Mouse (Mus musculus) limb, embryonic 15.5 days (tissue): ENCODE data around the gene 4933405O20Rik. TPM values are rescaled to one million over a fixed set of nuclear protein-coding genes. Genes with fewer than 3 reads are reported as not detected.

Source experiments
- ATAC-seq: fragments of 200-750 bp; cut with Nextera tagmentation; 2 replicates; pipeline ENCODE4 v1.8.0; 2017; ENCODE audit warnings: low read depth, moderate TSS enrichment; ENCODE audit not compliant: insufficient number of reproducible peaks, low FRiP score, low TSS enrichment
- H3K27ac ChIP-seq: fragments of 300-500 bp; sonication (generic); 2 replicates; pipeline ENCODE4 v1.5.1; 2015; ENCODE audit warnings: moderate library complexity, mild to moderate bottlenecking, inconsistent platforms
- H3K27me3 ChIP-seq: fragments of 300-500 bp; sonication (generic); 2 replicates; pipeline ENCODE4 v1.6.1; 2015; ENCODE audit warnings: inconsistent platforms
- H3K36me3 ChIP-seq: fragments of 300-500 bp; sonication (generic); 2 replicates; pipeline ENCODE4 v1.6.1; 2015; ENCODE audit warnings: inconsistent platforms
- H3K4me1 ChIP-seq: fragments of 300-500 bp; sonication (generic); 2 replicates; pipeline ENCODE4 v1.6.1; 2015; ENCODE audit warnings: inconsistent platforms
- H3K4me2 ChIP-seq: fragments of 300-500 bp; sonication (generic); 2 replicates; pipeline ENCODE4 v1.6.1; 2015; ENCODE audit warnings: mild to moderate bottlenecking, inconsistent platforms
- H3K4me3 ChIP-seq: fragments of 300-500 bp; sonication (generic); 2 replicates; pipeline ENCODE4 v1.5.1; 2015; ENCODE audit warnings: mild to moderate bottlenecking, inconsistent platforms
- H3K9ac ChIP-seq: fragments of 300-500 bp; sonication (generic); 2 replicates; pipeline ENCODE4 v1.6.1; 2015; ENCODE audit warnings: inconsistent platforms
- H3K9me3 ChIP-seq: fragments of 300-500 bp; sonication (generic); 2 replicates; pipeline ENCODE4 v1.6.1; 2016; ENCODE audit warnings: inconsistent platforms
- WGBS: fragments of 180-500 bp; shearing (Covaris S2); methylation state at CpG from one replicate; pipeline ENCODE4 v1.1.7; 2015; 5-methylcytosine and 5-hydroxymethylcytosine counted together
- polyA plus RNA-seq: library from polyadenylated mRNA; unstranded; fragments of >200 nt; fragmentation: Nextera tagmentation; extraction: Ambion mirVana; gene quantifications from 2 replicates; pipeline ENCODE4 v1.2.1, GENCODE M21; 2015

Gene 4933405O20Rik
- polyA plus RNA-seq = not detected in 2 replicates

GRCm38 (mm10) chr7:50598890-50599289 is at the start of gene 4933405O20Rik:
TSS of gene 4933405O20Rik (plus strand) at chr7:50599190.
- H3K27me3 ChIP-seq = no peaks in the 10 kb centered on the region
- H3K9ac ChIP-seq = no peak within 1 kb of the TSS
- no peaks in the 10 kb centered on the region for H3K36me3 ChIP-seq
- no peak within 1 kb of the TSS for H3K4me3 ChIP-seq
- 71% methylated on average over 3 of the region's 3 CpGs for WGBS
- H3K4me2 ChIP-seq = no peak within 1 kb of the TSS
- ATAC-seq = no peak
- H3K27ac ChIP-seq = no peak within 1 kb of the TSS
- H3K9me3 ChIP-seq = no peaks in the 10 kb centered on the region
- H3K4me1 ChIP-seq = no peaks in the 10 kb centered on the region

- no peaks in the 10 kb centered on the region for H3K9me3 ChIP-seq
- no peaks in the 10 kb centered on the region for H3K27me3 ChIP-seq
- no peaks in the 10 kb centered on the region for H3K4me1 ChIP-seq
- no peak overlapping the region for H3K27ac ChIP-seq
- no peak overlapping the region for H3K9ac ChIP-seq
- no peak overlapping the region for H3K4me3 ChIP-seq
- ATAC-seq = no peak
- no peak overlapping the region for H3K4me2 ChIP-seq
- H3K36me3 ChIP-seq = no peaks in the 10 kb centered on the region
- WGBS = 60% methylated on average over 3 of the region's 3 CpGs
These were observed 49.4 kb upstream of the 4933405O20Rik start for GRCm38 (mm10) chr7:50549572-50549971.

GRCm38 (mm10) chr7:50551426-50551825 is 47.6 kb upstream of the 4933405O20Rik start:
- H3K9ac ChIP-seq = no peak overlapping the region
- 67% methylated on average over 4 of the region's 4 CpGs for WGBS

GRCm38 (mm10) chr7:50562708-50563107 is 36.3 kb upstream of the 4933405O20Rik start:
- Histone ChIP-seq H3K4me3 (no peak overlapping the region), H3K9ac (no peak overlapping the region), H3K27me3 (no peaks in the 10 kb centered on the region), H3K4me1 (no peaks in the 10 kb centered on the region), H3K27ac (no peak overlapping the region), H3K4me2 (no peak overlapping the region), H3K36me3 (no peaks in the 10 kb centered on the region), H3K9me3 (no peaks in the 10 kb centered on the region)
- ATAC-seq = no peak
- WGBS = 85% methylated on average over 3 of the region's 3 CpGs

More at GRCm38 (mm10) chr7:50551426-50551825, 47.6 kb upstream of the 4933405O20Rik start:
- Histone ChIP-seq H3K4me3 (no peak overlapping the region), H3K27me3 (no peaks in the 10 kb centered on the region), H3K36me3 (no peaks in the 10 kb centered on the region), H3K4me1 (no peaks in the 10 kb centered on the region), H3K9me3 (no peaks in the 10 kb centered on the region), H3K4me2 (no peak overlapping the region), H3K27ac (no peak overlapping the region)
- ATAC-seq = no peak

GRCm38 (mm10) chr7:50573841-50574240 is 25.1 kb upstream of the 4933405O20Rik start:
- Histone ChIP-seq H3K4me3 (no peak overlapping the region), H3K36me3 (no peaks in the 10 kb centered on the region), H3K4me2 (no peak overlapping the region), H3K9me3 (no peaks in the 10 kb centered on the region), H3K27me3 (no peaks in the 10 kb centered on the region), H3K9ac (no peak overlapping the region), H3K27ac (no peak overlapping the region), H3K4me1 (no peaks in the 10 kb centered on the region)
- ATAC-seq = no peak
- 63% methylated on average over 7 of the region's 7 CpGs for WGBS

GRCm38 (mm10) chr7:50588642-50589424 is 10.2 kb upstream of the 4933405O20Rik start:
- Histone ChIP-seq H3K27me3 (no peaks in the 10 kb centered on the region), H3K4me2 (no peak overlapping the region), H3K27ac (no peak overlapping the region), H3K4me3 (no peak overlapping the region), H3K36me3 (no peaks in the 10 kb centered on the region), H3K9me3 (no peaks in the 10 kb centered on the region), H3K9ac (no peak overlapping the region), H3K4me1 (no peaks in the 10 kb centered on the region)
- ATAC-seq = no peak
- 72% methylated on average over 8 of the region's 8 CpGs for WGBS

GRCm38 (mm10) chr7:50614101-50614500 is 15.1 kb downstream of the 4933405O20Rik start:
- Histone ChIP-seq H3K4me3 (no peak overlapping the region), H3K4me1 (no peaks in the 10 kb centered on the region), H3K27me3 (no peaks in the 10 kb centered on the region), H3K9me3 (no peaks in the 10 kb centered on the region), H3K4me2 (no peak overlapping the region), H3K36me3 (no peaks in the 10 kb centered on the region), H3K9ac (no peak overlapping the region), H3K27ac (no peak overlapping the region)
- no peak for ATAC-seq
- WGBS = 54% methylated on average over 2 of the region's 2 CpGs

GRCm38 (mm10) chr7:50629186-50629585 is 30.2 kb downstream of the 4933405O20Rik start:
- Histone ChIP-seq H3K9ac (no peak overlapping the region), H3K4me1 (no peaks in the 10 kb centered on the region), H3K36me3 (no peaks in the 10 kb centered on the region), H3K27me3 (no peaks in the 10 kb centered on the region), H3K4me2 (no peak overlapping the region), H3K27ac (no peak overlapping the region), H3K4me3 (no peak overlapping the region), H3K9me3 (no peaks in the 10 kb centered on the region)
- no peak for ATAC-seq
- WGBS = 48% methylated on average over 3 of the region's 3 CpGs

- no peaks in the 10 kb centered on the region for H3K4me1 ChIP-seq
- H3K4me2 ChIP-seq = no peak overlapping the region
- no peak overlapping the region for H3K27ac ChIP-seq
- no peaks in the 10 kb centered on the region for H3K36me3 ChIP-seq
- H3K9ac ChIP-seq = no peak overlapping the region
- 78% methylated on average over 2 of the region's 2 CpGs for WGBS
- H3K4me3 ChIP-seq = no peak overlapping the region
- ATAC-seq = no peak
- H3K9me3 ChIP-seq = no peaks in the 10 kb centered on the region
- H3K27me3 ChIP-seq = no peaks in the 10 kb centered on the region
These were observed 34.2 kb downstream of the 4933405O20Rik start for GRCm38 (mm10) chr7:50633147-50633546.
